Mouse (Mus musculus): ENCODE data around the gene Def6. TPM values are rescaled to one million over a fixed set of nuclear protein-coding genes. Genes with fewer than 3 reads are reported as not detected.
A peak's percentile ranks its signal among the peaks of the same experiment; 100 is the strongest.

The Def6 gene
- polyA plus RNA-seq, 1 experiment from 2014 or later, result 2.4 TPM

DNA sequence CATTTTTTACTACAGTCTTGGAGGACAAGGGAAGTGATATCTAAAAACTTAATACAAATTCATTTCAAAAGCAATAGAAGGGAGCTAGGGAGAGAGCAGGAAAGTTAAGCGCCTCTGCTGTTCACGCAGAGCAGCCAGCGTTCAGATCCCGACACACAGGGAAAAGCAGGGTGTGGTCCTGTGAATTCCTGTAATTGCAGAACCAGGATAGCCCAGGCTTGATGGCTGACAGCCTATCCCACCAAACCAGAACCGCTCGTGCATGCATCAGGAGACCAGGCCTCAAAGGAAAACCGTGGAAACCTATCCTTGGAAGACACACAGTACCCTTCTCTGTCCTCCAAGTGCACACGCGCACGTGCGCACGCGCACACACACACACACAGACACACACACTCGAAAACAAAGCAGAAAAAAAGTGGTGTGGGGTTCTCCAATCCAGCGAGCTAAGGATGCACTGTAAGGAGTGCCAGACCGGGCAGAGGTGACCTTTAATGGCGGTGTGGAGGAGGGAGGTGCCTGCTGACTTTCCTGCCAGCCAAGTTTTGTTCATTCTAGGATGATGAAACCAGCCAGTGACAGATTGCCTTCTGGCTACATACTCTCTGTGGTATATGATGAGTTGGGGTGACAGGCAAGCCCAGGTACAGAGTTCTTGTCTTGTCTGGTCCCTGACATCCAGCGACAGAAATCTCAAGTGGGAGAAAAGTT is 23.6 kb downstream of the Def6 start:
- Histone ChIP-seq H3K4me3 (ENCODE audit: low read depth, low read length) (no peak overlapping the region), H3K4me2 (no peak overlapping the region), H3K9ac (no peak overlapping the region), H3K27ac (ENCODE audit: low read depth) (no peak overlapping the region), H3K4me1 (ENCODE audit: insufficient read depth) (0 out of 2 replicates have a peak, but pooled peaks cover 3% of the 10 kb centered on the region), H3K9me3 (ENCODE audit: low read depth, low read length) (no peaks in the 10 kb centered on the region), H3K36me3 (ENCODE audit: insufficient read depth) (no peaks in the 10 kb centered on the region), H3K27me3 (ENCODE audit: insufficient read depth, low read length) (no peaks in the 10 kb centered on the region)
- no peak for TF ChIP-seq CTCF (IDR thresholded peaks at IDR 0.05; ENCODE audit: low read depth)
- no peak for DNase-seq
- no peak for ATAC-seq (ENCODE audit: insufficient read depth)
- WGBS, result 81% methylated on average over 18 of the region's 18 CpGs

DNA sequence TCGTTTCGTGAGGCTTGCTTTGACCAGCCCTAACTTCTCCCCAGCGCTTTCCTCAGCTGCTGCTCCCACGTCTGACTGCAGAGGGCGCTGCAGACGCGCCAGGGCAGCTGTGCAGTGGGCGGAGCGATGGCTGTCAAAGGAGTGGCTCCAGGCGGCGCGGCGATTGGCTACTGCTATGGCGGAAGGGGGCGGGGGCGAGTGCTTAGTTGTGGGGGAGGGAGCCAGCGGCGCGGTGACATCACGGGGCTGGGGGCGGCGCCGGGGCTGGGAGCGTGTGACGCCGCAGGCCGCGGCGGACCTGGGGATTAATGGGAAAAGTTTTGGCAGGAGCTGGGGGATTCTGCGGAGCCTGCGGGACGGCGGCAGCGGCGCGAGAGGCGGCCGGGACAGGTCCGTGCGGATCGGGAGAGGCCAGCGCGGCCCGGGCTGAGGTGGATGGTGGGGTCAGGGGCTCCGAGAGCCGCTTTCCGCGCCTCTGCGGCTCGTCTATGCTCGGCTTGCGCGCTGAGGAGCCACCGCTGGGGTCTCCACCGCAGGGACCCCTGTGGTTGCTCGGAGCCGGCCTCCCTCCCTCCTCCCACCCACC is 25.0 kb downstream of the Def6 start, which contains the start of gene Ppard:
TSS of gene Ppard (plus strand) at position 226 of the 586 bp plus-strand sequence.
- WGBS, result under 1% methylated on average over 57 of the region's 57 CpGs
- Histone ChIP-seq H3K4me1 (ENCODE audit: insufficient read depth) (0 out of 2 replicates have a peak, but pooled peaks cover 3% of the 10 kb centered on the region), H3K27me3 (ENCODE audit: insufficient read depth, low read length) (no peaks in the 10 kb centered on the region), H3K9me3 (ENCODE audit: low read depth, low read length) (no peaks in the 10 kb centered on the region), H3K9ac (peak within 1 kb of the TSS; percentile 93), H3K27ac (ENCODE audit: low read depth) (peak within 1 kb of the TSS; percentile 86), H3K4me3 (ENCODE audit: low read depth, low read length) (peak within 1 kb of the TSS; percentile 82), H3K4me2 (peak within 1 kb of the TSS; percentile 72), H3K36me3 (ENCODE audit: insufficient read depth) (peaks cover 5% of the 10 kb centered on the region; the same call in 1 of the 2 replicates)
- ATAC-seq (ENCODE audit: insufficient read depth) (peak; percentile 93), DNase-seq (peak; percentile 99)
- TF ChIP-seq CTCF (IDR thresholded peaks at IDR 0.05; ENCODE audit: low read depth), result peak; percentile 99

DNA sequence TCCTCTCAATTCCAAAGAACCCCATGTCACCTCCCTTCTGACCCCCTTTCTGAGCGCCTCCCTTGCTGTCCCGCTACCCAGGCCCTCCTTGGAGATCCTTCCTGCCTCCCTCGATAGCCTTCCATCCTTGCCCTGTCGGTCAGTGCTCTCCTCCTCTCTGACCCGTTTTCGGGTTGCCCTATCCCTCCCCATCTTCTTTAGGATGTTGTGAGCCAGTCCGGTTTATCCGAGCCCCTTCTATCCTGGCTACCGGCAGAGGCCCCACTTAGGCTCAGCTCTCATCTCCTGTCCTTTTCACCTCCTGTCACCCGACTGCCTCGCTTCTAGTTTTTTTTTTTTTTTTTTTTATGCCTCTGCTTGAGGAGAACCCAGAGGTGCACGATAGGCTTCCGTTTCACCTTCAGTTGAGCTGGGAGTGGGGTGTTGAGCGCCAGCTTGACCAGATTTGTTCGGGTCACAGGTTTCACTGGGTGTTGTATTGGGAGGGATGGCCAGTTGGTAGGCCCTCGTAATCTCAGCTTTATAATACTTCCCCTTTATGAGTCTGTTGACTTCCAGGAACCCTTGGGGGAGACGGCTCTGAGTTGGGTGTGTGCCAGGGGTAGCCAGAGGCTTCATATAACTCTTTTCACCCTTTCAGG is 25.6 kb downstream of the Def6 start:
- H3K4me2 ChIP-seq, result peak overlapping the region; percentile 72
- H3K27me3 ChIP-seq (ENCODE audit: insufficient read depth, low read length), result no peaks in the 10 kb centered on the region
- 2% methylated on average over 17 of the region's 17 CpGs for WGBS
- peak overlapping the region; percentile 86 for H3K27ac ChIP-seq (ENCODE audit: low read depth)
- peak; percentile 32 for ATAC-seq (ENCODE audit: insufficient read depth)
- peak; percentile 60 for DNase-seq
- TF ChIP-seq CTCF (IDR thresholded peaks at IDR 0.05; ENCODE audit: low read depth), result no peak
- H3K9me3 ChIP-seq (ENCODE audit: low read depth, low read length), result no peaks in the 10 kb centered on the region
- H3K9ac ChIP-seq, result peak overlapping the region; percentile 93
- peak overlapping the region; percentile 82 for H3K4me3 ChIP-seq (ENCODE audit: low read depth, low read length)
- 0 out of 2 replicates have a peak, but pooled peaks cover 3% of the 10 kb centered on the region for H3K4me1 ChIP-seq (ENCODE audit: insufficient read depth)
- peaks cover 8% of the 10 kb centered on the region; the same call in 1 of the 2 replicates for H3K36me3 ChIP-seq (ENCODE audit: insufficient read depth)

DNA sequence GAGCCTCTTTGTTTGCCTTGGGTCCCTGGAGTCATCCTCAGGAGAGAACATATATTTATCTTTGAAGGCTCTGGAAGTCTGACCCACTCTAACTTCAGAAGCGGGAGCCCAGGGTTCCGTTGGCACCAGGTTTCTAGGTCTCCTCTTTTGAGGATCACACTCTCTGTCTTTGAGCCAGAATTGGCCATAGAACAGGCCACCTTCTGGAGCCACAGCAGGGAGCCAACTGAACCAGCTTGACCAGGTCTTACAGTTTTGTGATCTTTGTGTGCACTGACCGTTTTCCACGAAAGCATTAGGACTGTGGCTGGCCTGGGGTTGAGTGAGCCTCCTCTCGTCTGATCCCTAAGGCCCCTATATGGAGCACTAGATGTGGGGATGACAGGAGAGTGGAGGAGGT is 27.1 kb downstream of the Def6 start:
- TF ChIP-seq CTCF (IDR thresholded peaks at IDR 0.05; ENCODE audit: low read depth), result no peak
- no peaks in the 10 kb centered on the region for H3K9me3 ChIP-seq (ENCODE audit: low read depth, low read length)
- no peak overlapping the region for H3K4me3 ChIP-seq (ENCODE audit: low read depth, low read length)
- H3K4me1 ChIP-seq (ENCODE audit: insufficient read depth), result 0 out of 2 replicates have a peak, but pooled peaks cover 3% of the 10 kb centered on the region
- H3K27ac ChIP-seq (ENCODE audit: low read depth), result no peak overlapping the region
- no peaks in the 10 kb centered on the region for H3K27me3 ChIP-seq (ENCODE audit: insufficient read depth, low read length)
- 84% methylated on average over 5 of the region's 5 CpGs for WGBS
- peaks cover 14% of the 10 kb centered on the region; the same call in 1 of the 2 replicates for H3K36me3 ChIP-seq (ENCODE audit: insufficient read depth)
- no peak for DNase-seq
- no peak overlapping the region for H3K9ac ChIP-seq
- no peak overlapping the region for H3K4me2 ChIP-seq
- ATAC-seq (ENCODE audit: insufficient read depth), result no peak

DNA sequence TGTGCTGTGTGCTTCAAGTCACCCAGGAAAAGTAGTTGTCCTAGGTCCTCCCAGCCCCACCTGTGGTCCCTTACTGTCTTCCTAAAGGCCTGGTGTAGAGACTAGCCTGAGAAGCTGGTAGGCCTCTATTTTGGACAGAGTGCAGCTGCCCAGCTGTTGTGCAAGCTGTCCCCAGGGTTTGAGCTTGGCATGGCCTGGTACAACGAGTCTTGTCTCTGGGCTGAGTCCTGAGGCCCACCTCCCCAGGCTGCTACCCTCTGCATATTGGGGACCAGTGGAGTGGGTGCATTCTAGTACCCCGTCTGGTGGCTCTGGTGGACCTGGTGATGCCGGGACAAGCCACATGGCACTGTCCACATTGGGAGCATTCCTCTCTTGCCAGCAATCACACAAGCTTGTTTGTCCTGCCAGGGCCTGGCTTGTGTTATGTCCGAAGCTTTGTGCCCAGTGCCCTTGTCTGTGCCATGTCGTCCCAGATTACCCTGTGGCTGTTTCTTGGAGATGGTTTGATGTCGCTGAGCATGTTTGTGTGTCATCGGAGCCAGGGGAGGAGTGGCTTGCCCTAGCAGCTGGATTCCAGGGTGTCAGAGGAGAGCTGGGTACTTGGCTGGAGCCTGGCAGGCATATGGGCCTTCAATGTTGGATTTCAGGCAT is 28.5 kb downstream of the Def6 start:
- 77% methylated on average over 7 of the region's 7 CpGs for WGBS
- Histone ChIP-seq H3K4me3 (ENCODE audit: low read depth, low read length) (no peak overlapping the region), H3K4me2 (no peak overlapping the region), H3K9me3 (ENCODE audit: low read depth, low read length) (no peaks in the 10 kb centered on the region), H3K4me1 (ENCODE audit: insufficient read depth) (0 out of 2 replicates have a peak, but pooled peaks cover 3% of the 10 kb centered on the region), H3K36me3 (ENCODE audit: insufficient read depth) (peaks cover 25% of the 10 kb centered on the region), H3K9ac (no peak overlapping the region), H3K27me3 (ENCODE audit: insufficient read depth, low read length) (no peaks in the 10 kb centered on the region), H3K27ac (ENCODE audit: low read depth) (no peak overlapping the region)
- no peak for TF ChIP-seq CTCF (IDR thresholded peaks at IDR 0.05; ENCODE audit: low read depth)
- ATAC-seq (ENCODE audit: insufficient read depth) (no peak), DNase-seq (no peak)

DNA sequence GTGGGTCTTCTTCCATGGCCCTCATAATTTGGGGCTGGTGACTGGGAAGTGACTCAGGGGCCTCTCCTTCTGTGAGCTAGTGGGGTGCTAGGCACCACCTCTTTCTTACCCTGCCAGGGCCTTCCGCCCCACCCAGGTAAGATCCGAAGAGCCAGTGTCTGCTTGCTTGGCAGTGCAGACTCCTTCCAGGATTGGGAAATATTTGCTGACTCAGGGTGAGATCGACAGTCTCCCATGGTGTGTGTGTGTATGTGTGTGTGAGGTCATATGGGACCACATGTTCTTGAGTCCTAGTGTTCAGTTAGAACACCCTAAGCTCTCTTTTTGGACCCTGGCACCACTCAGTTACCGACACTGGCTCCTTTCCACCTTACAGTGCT is 29.0 kb downstream of the Def6 start:
- H3K9ac ChIP-seq, result no peak overlapping the region
- no peaks in the 10 kb centered on the region for H3K9me3 ChIP-seq (ENCODE audit: low read depth, low read length)
- H3K27ac ChIP-seq (ENCODE audit: low read depth), result no peak overlapping the region
- DNase-seq (no peak), ATAC-seq (ENCODE audit: insufficient read depth) (no peak)
- no peak overlapping the region for H3K4me3 ChIP-seq (ENCODE audit: low read depth, low read length)
- no peaks in the 10 kb centered on the region for H3K27me3 ChIP-seq (ENCODE audit: insufficient read depth, low read length)
- H3K36me3 ChIP-seq (ENCODE audit: insufficient read depth), result peaks cover 28% of the 10 kb centered on the region
- TF ChIP-seq CTCF (IDR thresholded peaks at IDR 0.05; ENCODE audit: low read depth), result no peak
- H3K4me1 ChIP-seq (ENCODE audit: insufficient read depth), result 0 out of 2 replicates have a peak, but pooled peaks cover 3% of the 10 kb centered on the region
- no peak overlapping the region for H3K4me2 ChIP-seq
- WGBS, result 80% methylated on average over 4 of the region's 4 CpGs

All from lung, embryonic 14.5 days (tissue).